Mouse (Mus musculus) heart, adult 2 months (tissue): ENCODE data around the gene Jsrp1.
"Not testable (repeated sequence)": the region's sequence is repeated elsewhere in the genome, so short reads cannot be mapped to it uniquely, and the experiment has no call there.

Experiments used
- CTCF ChIP-seq: fragments of 200-600 bp; IDR thresholded peaks from 2 replicates; pipeline ENCODE4 v1.8.1; 2022; ENCODE audit warnings: antibody characterized with exemption, mild to moderate bottlenecking, moderate library complexity
- EP300 ChIP-seq: fragments of 200-500 bp; IDR thresholded peaks from 2 replicates; pipeline ENCODE4 v1.6.1; 2011; ENCODE audit warnings: low read depth, low read length, control low read depth; ENCODE audit not compliant: insufficient read depth
- POLR2A ChIP-seq: fragments of 200-500 bp; IDR thresholded peaks from 2 replicates; pipeline ENCODE4 v1.6.1; 2011; ENCODE audit warnings: mild to moderate bottlenecking, low read depth, low read length, control low read depth; ENCODE audit not compliant: insufficient read depth

DNA sequence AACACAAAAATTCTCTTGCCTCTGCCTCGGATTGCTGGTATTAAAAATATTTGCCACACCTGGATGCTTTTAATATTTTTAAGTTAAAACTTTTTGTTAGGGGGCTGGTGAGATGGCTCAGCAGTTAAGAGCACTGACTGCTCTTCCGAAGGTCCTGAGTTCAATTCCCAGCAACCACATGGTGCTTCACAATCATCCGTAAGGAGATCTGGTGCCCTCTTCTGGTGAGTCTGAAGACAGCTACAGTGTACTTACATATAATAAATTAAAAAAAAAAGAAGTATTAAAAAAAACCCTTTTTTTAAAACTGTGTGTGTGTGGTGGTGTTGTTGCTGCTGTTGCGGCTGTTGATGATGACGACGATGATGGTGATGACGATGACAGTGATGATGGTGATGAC, 4.7 kb upstream of the Jsrp1 start:
- TF ChIP-seq POLR2A, EP300: not testable (repeated sequence)
- TF ChIP-seq CTCF = peak; percentile 52
